Mouse (Mus musculus) testis, adult 2 months (tissue): ENCODE results near the gene Paqr5. TPM values are rescaled to one million over a fixed set of nuclear protein-coding genes. Genes with fewer than 3 reads are reported as not detected.

ENCODE experiments used
- H3K27ac ChIP-seq: fragments of 200-500 bp; 2 replicates; pipeline ENCODE4 v1.5.1; 2012; ENCODE audit warnings: low read depth, low read length; ENCODE audit not compliant: control insufficient read depth, insufficient read depth
- H3K27me3 ChIP-seq: fragments of 200-500 bp; 2 replicates; pipeline ENCODE4 v1.6.1; 2012; ENCODE audit warnings: mild to moderate bottlenecking, low read length, moderate library complexity; ENCODE audit not compliant: control insufficient read depth, insufficient read depth
- H3K36me3 ChIP-seq: fragments of 200-500 bp; 2 replicates; pipeline ENCODE4 v1.6.1; 2012; ENCODE audit warnings: mild to moderate bottlenecking, low read length; ENCODE audit not compliant: control insufficient read depth, insufficient read depth
- H3K4me1 ChIP-seq: fragments of 200-500 bp; 2 replicates; pipeline ENCODE4 v1.6.1; 2012; ENCODE audit warnings: low read length; ENCODE audit not compliant: control insufficient read depth, insufficient read depth
- H3K4me3 ChIP-seq: fragments of 200-500 bp; 2 replicates; pipeline ENCODE4 v1.5.1; 2012; ENCODE audit warnings: low read depth, mild to moderate bottlenecking, low read length, moderate library complexity, mixed read lengths; ENCODE audit not compliant: control insufficient read depth
- CTCF ChIP-seq: fragments of 200-500 bp; IDR thresholded peaks from 2 replicates; pipeline ENCODE4 v1.5.1; 2012; ENCODE audit warnings: low read depth, mild to moderate bottlenecking, inconsistent platforms, low read length, moderate library complexity; ENCODE audit not compliant: control insufficient read depth, insufficient read depth, insufficient replicate concordance
- POLR2A ChIP-seq: fragments of 200-500 bp; IDR thresholded peaks from 2 replicates; pipeline ENCODE4 v1.6.1; 2012; ENCODE audit warnings: low read depth, mild to moderate bottlenecking, inconsistent platforms, low read length, moderate library complexity; ENCODE audit not compliant: control insufficient read depth
- polyA plus RNA-seq: library from polyadenylated mRNA; depleted of rRNA; stranded (reverse); fragments of >200 nt; gene quantifications from 2 replicates; pipeline ENCODE4 v1.2.3, GENCODE M21; 2012

The Paqr5 gene
- polyA plus RNA-seq, 1 experiment: 867 TPM

DNA sequence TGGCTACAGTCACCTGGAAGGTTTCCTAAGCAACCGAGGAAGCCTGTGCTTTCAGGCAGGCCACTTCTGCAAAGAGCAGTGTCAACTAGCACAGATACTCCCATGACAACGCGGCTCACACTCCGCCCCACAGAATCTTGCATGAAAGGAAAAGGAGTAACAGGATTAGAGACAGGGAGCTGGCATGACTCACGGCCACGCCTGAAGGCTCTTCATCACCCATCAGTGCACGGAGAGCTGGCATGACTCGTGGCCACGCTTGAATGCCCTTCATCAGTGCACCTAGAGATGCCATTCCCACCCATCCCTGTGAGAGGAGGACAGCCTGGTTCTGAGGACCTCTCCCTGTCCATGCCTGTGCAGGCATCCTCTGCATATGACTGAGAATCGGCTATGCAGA, 59.3 kb downstream of the Paqr5 start:
- Histone ChIP-seq H3K4me1 (no peaks in the 10 kb centered on the region; the same call in 1 of the 2 replicates), H3K27me3 (no peaks in the 10 kb centered on the region), H3K36me3 (no peaks in the 10 kb centered on the region), H3K4me3 (no peak overlapping the region), H3K27ac (no peak overlapping the region)
- no peak for TF ChIP-seq POLR2A
- TF ChIP-seq CTCF: no peak

DNA sequence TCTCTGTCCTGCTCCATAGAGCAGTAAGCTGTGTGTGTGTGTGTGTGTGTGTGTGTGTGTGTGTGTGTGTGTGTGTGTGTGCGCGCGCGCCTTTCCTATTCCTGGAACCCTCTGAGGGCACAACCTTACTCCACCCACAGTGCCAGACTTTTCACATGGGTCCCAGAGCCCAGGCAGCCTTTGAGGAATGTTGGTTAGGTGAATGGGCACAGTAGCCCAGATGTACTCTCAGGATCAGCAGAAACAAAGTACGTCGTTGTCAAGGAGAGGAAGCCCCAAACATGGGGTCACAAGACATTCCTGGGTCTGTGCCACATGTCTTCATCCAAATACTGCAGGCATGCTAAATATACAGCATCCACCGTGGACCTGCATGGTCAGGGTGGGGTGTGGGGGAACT, 60.7 kb downstream of the Paqr5 start:
- Histone ChIP-seq H3K36me3 (no peaks in the 10 kb centered on the region), H3K27me3 (no peaks in the 10 kb centered on the region)

DNA sequence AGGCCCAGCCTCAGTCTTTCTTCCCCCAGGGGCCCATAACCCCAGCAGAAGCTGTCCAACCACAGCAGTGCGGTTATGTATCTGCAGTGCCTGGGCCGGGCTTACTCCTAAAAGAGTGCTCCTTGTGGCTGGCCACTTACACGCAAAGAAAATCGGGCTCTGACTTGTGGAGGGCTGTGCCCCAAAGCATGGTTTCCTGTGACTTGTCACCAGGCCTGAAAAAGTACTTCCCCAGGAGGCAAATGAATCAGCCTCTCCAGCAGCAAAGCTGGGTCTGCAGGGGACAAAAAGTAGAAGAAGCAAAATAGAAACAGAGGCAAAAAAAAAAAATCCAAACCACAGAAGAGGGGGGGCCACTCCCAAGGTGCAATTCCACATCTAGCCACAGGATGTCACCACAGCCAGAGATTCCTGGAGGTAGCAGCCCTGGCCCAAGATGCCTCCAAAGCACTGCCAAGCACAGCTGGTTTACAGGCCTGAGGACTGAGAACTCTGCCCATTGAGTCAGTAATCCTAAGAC, 61.2 kb downstream of the Paqr5 start:
- no peak overlapping the region for H3K4me3 ChIP-seq
- H3K27ac ChIP-seq: no peak overlapping the region
- no peaks in the 10 kb centered on the region; the same call in none of the 2 replicates for H3K4me1 ChIP-seq
- no peaks in the 10 kb centered on the region for H3K27me3 ChIP-seq
- H3K36me3 ChIP-seq: no peaks in the 10 kb centered on the region
- peak; percentile 81; the same call in 1 of the 2 replicates for TF ChIP-seq CTCF
- no peak for TF ChIP-seq POLR2A

More for the DNA sequence above, 60.7 kb downstream of the Paqr5 start:
- TF ChIP-seq CTCF: no peak
- no peak for TF ChIP-seq POLR2A
- H3K4me3 ChIP-seq: no peak overlapping the region
- no peak overlapping the region for H3K27ac ChIP-seq
- H3K4me1 ChIP-seq: no peaks in the 10 kb centered on the region; the same call in 1 of the 2 replicates

DNA sequence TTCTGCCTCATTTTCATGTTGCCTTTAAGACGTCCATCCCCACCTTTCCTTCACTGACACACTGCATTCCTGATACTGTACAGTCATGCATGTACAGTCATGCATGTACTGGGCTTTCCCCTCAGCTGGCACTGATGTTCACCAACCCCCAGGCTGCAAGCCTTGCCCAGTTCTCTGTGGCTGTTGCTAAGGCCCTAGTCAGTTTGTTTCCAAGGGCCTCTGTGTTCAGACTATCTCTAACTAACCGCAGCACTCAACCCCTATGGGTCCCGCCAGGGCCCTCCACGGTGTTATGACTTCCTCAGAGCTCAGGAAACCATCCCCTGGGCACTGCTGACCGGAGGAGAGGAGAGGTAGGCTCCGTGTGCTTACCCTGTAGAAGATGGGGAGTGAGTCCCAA, 63.3 kb downstream of the Paqr5 start:
- no peak overlapping the region for H3K27ac ChIP-seq
- H3K4me1 ChIP-seq: no peaks in the 10 kb centered on the region; the same call in none of the 2 replicates
- no peaks in the 10 kb centered on the region for H3K27me3 ChIP-seq
- no peaks in the 10 kb centered on the region for H3K36me3 ChIP-seq
- H3K4me3 ChIP-seq: no peak overlapping the region
- TF ChIP-seq POLR2A: no peak
- TF ChIP-seq CTCF: no peak

DNA sequence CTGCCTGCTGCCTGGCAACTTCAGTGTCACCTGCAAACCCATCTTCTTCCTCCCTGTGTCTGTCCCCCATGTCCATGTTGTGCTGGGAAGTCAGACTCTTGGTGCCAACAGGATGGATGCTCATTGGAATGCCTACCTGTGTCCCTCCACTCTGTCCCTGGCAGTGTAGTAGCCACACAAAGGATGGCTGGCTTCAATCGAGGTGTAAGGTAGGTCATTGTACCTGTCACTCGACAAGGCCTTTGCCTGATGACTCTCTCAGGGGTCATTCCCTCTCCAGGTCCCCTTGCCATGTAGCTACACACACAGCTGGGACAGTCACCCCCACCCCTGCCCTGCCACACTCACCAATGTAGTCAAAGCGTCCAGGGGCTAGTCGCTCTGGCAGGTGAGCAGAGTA, 65.5 kb downstream of the Paqr5 start:
- H3K36me3 ChIP-seq: no peaks in the 10 kb centered on the region
- H3K27ac ChIP-seq: no peak overlapping the region
- TF ChIP-seq CTCF (no peak), POLR2A (no peak)
- H3K4me3 ChIP-seq: no peak overlapping the region
- no peaks in the 10 kb centered on the region for H3K27me3 ChIP-seq
- H3K4me1 ChIP-seq: no peaks in the 10 kb centered on the region; the same call in none of the 2 replicates

DNA sequence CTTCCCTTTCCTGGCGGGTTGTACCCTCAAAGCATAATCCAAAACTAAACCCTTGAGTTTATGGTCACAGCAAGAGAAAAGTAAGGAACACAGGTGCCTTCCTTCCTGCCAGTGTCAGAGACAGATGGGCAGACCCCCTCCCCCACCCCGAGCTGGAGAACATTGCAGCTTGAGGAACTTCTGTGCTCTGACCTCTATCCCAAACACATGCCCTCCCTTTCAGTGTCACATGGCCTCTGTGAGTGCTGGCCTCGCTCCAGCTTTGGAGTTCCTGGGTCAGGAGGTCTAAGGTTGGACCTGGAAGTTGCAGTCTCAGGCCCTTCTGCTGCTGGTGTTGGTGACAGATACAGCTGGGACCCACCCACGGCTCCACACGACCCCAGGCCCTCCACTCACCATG, 65.9 kb downstream of the Paqr5 start:
- H3K27ac ChIP-seq: no peak overlapping the region
- no peaks in the 10 kb centered on the region for H3K27me3 ChIP-seq
- H3K4me3 ChIP-seq: no peak overlapping the region
- no peaks in the 10 kb centered on the region; the same call in none of the 2 replicates for H3K4me1 ChIP-seq
- TF ChIP-seq POLR2A (no peak), CTCF (no peak)
- H3K36me3 ChIP-seq: no peaks in the 10 kb centered on the region

DNA sequence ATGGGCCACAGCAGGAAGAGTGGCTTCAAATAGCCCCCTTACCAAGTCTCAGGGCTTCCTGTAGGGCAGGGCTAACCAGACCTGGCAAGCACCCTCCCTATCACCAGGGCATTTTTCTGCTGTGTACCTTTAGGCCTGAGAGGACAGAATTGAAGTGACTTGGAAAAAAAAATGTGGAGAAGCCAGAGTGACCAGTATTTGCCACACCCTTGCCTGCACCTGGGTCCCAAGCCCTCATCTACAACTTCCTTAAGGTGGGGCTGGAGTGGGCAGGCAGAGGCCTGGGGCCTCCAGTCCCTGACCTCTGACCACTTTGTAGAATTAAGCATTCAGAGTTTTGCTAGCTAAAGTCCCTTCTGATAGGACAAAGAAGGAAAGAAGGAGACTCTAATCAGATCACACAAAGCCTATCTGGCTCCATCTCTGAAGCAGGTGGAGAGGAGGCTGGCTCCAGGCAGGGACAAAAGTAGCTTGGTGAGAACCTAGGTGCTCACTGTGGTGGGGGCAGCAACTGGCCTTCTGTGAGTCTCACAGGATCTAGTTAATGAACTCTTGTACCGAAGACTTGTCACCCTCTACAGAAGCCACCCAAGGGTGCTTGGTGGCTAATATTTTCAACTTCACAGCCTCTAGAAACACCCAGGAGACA, 66.6 kb downstream of the Paqr5 start:
- no peak overlapping the region for H3K27ac ChIP-seq
- TF ChIP-seq POLR2A (no peak), CTCF (no peak)

More for the DNA sequence above, 66.6 kb downstream of the Paqr5 start:
- Histone ChIP-seq H3K4me3 (no peak overlapping the region), H3K36me3 (no peaks in the 10 kb centered on the region), H3K27me3 (no peaks in the 10 kb centered on the region), H3K4me1 (no peaks in the 10 kb centered on the region; the same call in 1 of the 2 replicates)
